Comparison of ENCODE assay signal across 8 mouse cellular contexts in genomic region chrX:53715942-53716322, GRCm38 (mm10). TPM values are rescaled to one million over a fixed set of nuclear protein-coding genes. Genes with fewer than 3 reads are reported as not detected.
A peak's percentile ranks its signal among the peaks of the same experiment; 100 is the strongest.
DNase-seq lines count a peak whose midpoint lies in the region; ATAC-seq and TF ChIP-seq lines count a peak whose summit lies in the region.

No protein-coding gene starts in this region.

- peak overlapping the region; percentile 60 for H3K4me3 ChIP-seq in gastrocnemius, adult 2 months
- H3K4me3 ChIP-seq in neural tube, embryonic 11.5 days (ENCODE audit: low read depth, low read length), result peak overlapping the region; percentile 24; the same call in 1 of the 2 replicates
- H3K4me3 ChIP-seq in limb, embryonic 14.5 days (replicated peaks; ENCODE audit: low read length), result peak overlapping the region; percentile 31; the same call in 1 of the 2 replicates
- no peak overlapping the region; the same call in 1 of the 2 replicates for H3K4me3 ChIP-seq in stomach, embryonic 16.5 days (replicated peaks; ENCODE audit: low read length)

- intact Hi-C loops in gastrocnemius, adult 2 months (cut with DNase I), result no loop called here
- intact Hi-C loops in gastrocnemius, postnatal 36 days (cut with DNase I), result no loop called here

- no peaks in the 10 kb centered on the region for H3K9me3 ChIP-seq in neural tube, embryonic 11.5 days (ENCODE audit: control insufficient read depth, low read length)
- no peaks in the 10 kb centered on the region for H3K9me3 ChIP-seq in limb, embryonic 14.5 days (ENCODE audit: control insufficient read depth, low read length)
- no peaks in the 10 kb centered on the region for H3K9me3 ChIP-seq in stomach, embryonic 16.5 days (replicated peaks; ENCODE audit: control insufficient read depth, low read length)

- no peak for TF ChIP-seq POLR2A in limb, embryonic 14.5 days (IDR thresholded peaks at IDR 0.05; ENCODE audit: borderline replicate concordance, extremely low read depth, insufficient read depth, insufficient read length)

- peak; percentile 39; the same call in 1 of the 2 replicates for ATAC-seq in neural tube, embryonic 11.5 days (ENCODE audit: insufficient read depth, low FRiP score, low TSS enrichment)
- ATAC-seq in limb, embryonic 14.5 days (ENCODE audit: low FRiP score, low read depth), result no peak
- ATAC-seq in stomach, embryonic 16.5 days (ENCODE audit: insufficient read depth, low FRiP score), result 0 out of 2 replicates have a peak, but pooled peaks have one; percentile 19

- no peaks in the 10 kb centered on the region for H3K27me3 ChIP-seq in neural tube, embryonic 11.5 days (ENCODE audit: control insufficient read depth, insufficient read depth, low read length)
- H3K27me3 ChIP-seq in limb, embryonic 14.5 days (ENCODE audit: control insufficient read depth, insufficient read depth, low read length), result no peaks in the 10 kb centered on the region
- no peaks in the 10 kb centered on the region for H3K27me3 ChIP-seq in stomach, embryonic 16.5 days (ENCODE audit: control insufficient read depth, insufficient read depth, low read length)

- H3K36me3 ChIP-seq in neural tube, embryonic 11.5 days (ENCODE audit: control insufficient read depth, insufficient read depth, low read length), result no peaks in the 10 kb centered on the region
- H3K36me3 ChIP-seq in limb, embryonic 14.5 days (ENCODE audit: control insufficient read depth, insufficient read depth, low read length), result no peaks in the 10 kb centered on the region
- no peaks in the 10 kb centered on the region for H3K36me3 ChIP-seq in stomach, embryonic 16.5 days (ENCODE audit: control insufficient read depth, insufficient read depth, low read length)

- no peak for DNase-seq in gastrocnemius, adult 2 months
- no peak for DNase-seq in gastrocnemius, postnatal 36 days
- no peak for DNase-seq in neural tube, embryonic 11.5 days (ENCODE audit: low spot score)
- no peak for DNase-seq in neural tube, embryonic 10.5 days (ENCODE audit: extremely low spot score, low spot score)
- DNase-seq in limb, embryonic 14.5 days (ENCODE audit: low spot score), result no peak
- no peak for DNase-seq in yolk sac, embryonic 10.5 days (ENCODE audit: low spot score)
- DNase-seq in thymus, postnatal 10 days (ENCODE audit: low spot score in 2 of 2), result no peak

- TF ChIP-seq CTCF in gastrocnemius, adult 2 months (IDR thresholded peaks at IDR 0.05), result no peak

- no peaks in the 10 kb centered on the region for H3K4me1 ChIP-seq in neural tube, embryonic 11.5 days (ENCODE audit: control insufficient read depth, insufficient read depth, low read length)
- H3K4me1 ChIP-seq in limb, embryonic 14.5 days (ENCODE audit: control insufficient read depth, insufficient read depth, low read length), result no peaks in the 10 kb centered on the region
- H3K4me1 ChIP-seq in stomach, embryonic 16.5 days (ENCODE audit: control insufficient read depth, insufficient read depth, low read length), result peaks cover 3% of the 10 kb centered on the region; the same call in 1 of the 2 replicates

- 63% methylated on average over 2 of the region's 2 CpGs for WGBS in neural tube, embryonic 11.5 days
- 50% methylated on average over 2 of the region's 2 CpGs for WGBS in limb, embryonic 14.5 days
- 53% methylated on average over 2 of the region's 2 CpGs for WGBS in stomach, embryonic 16.5 days

- peak overlapping the region; percentile 41 for H3K4me2 ChIP-seq in neural tube, embryonic 11.5 days (ENCODE audit: low read depth)
- H3K4me2 ChIP-seq in limb, embryonic 14.5 days (replicated peaks; ENCODE audit: low read depth, low read length, severe bottlenecking), result peak overlapping the region; percentile 45
- peak overlapping the region; percentile 49 for H3K4me2 ChIP-seq in stomach, embryonic 16.5 days (ENCODE audit: low read depth, low read length)

- no peak overlapping the region for H3K9ac ChIP-seq in neural tube, embryonic 11.5 days (ENCODE audit: low read length)
- peak overlapping the region; percentile 64 for H3K9ac ChIP-seq in limb, embryonic 14.5 days (ENCODE audit: low read depth, low read length, severe bottlenecking)
- H3K9ac ChIP-seq in stomach, embryonic 16.5 days (ENCODE audit: low read length), result no peak overlapping the region

- no peak overlapping the region for H3K27ac ChIP-seq in gastrocnemius, adult 2 months
- no peak overlapping the region for H3K27ac ChIP-seq in neural tube, embryonic 11.5 days (ENCODE audit: low read depth, low read length)
- no peak overlapping the region for H3K27ac ChIP-seq in limb, embryonic 14.5 days (replicated peaks; ENCODE audit: low read depth, low read length)
- H3K27ac ChIP-seq in stomach, embryonic 16.5 days (ENCODE audit: low read length), result no peak overlapping the region

RNA-seq across cellular contexts. Expression of gene 4930502E18Rik, which starts 8.7 kb away (rescaled TPM):
- total RNA-seq in gastrocnemius, adult 2 months (2021), result not detected
- not detected for total RNA-seq in gastrocnemius, postnatal 36 days (2021)
- polyA plus RNA-seq in neural tube, embryonic 11.5 days (2014; fragmentation: Nextera tagmentation; extraction: Ambion mirVana), result 0.37 and 0.50 TPM in 2 replicates
- polyA plus RNA-seq in limb, embryonic 14.5 days (2012; rRNA removed), result 0.17 and 0.31 TPM in 2 replicates
- polyA plus RNA-seq in limb, embryonic 14.5 days (2014; fragmentation: Nextera tagmentation; extraction: Ambion mirVana), result 0.26 and 0.36 TPM in 2 replicates
- polyA plus RNA-seq in stomach, embryonic 16.5 days (2015; fragmentation: Nextera tagmentation; extraction: Ambion mirVana), result 0.12 TPM in 1 of 2 replicates, not detected in the other

RNA-seq across cellular contexts. Expression of gene 1700013H16Rik, which starts 41.7 kb away (rescaled TPM):
- total RNA-seq in gastrocnemius, adult 2 months (2021), result not detected
- total RNA-seq in gastrocnemius, postnatal 36 days (2021), result not detected
- polyA plus RNA-seq in neural tube, embryonic 11.5 days (2014; fragmentation: Nextera tagmentation; extraction: Ambion mirVana), result not detected in 2 replicates
- polyA plus RNA-seq in limb, embryonic 14.5 days (2012; rRNA removed), result not detected in 2 replicates
- not detected in 2 replicates for polyA plus RNA-seq in limb, embryonic 14.5 days (2014; fragmentation: Nextera tagmentation; extraction: Ambion mirVana)
- polyA plus RNA-seq in stomach, embryonic 16.5 days (2015; fragmentation: Nextera tagmentation; extraction: Ambion mirVana), result not detected in 2 replicates

RNA-seq across cellular contexts. Expression of gene Rtl8b, which starts 45.7 kb away (rescaled TPM):
- total RNA-seq in gastrocnemius, adult 2 months (2021), result 10 to 100 TPM; 45.0 to 50.7 TPM
- 10 to 100 TPM; 57.8 to 62.1 TPM for total RNA-seq in gastrocnemius, postnatal 36 days (2021)
- polyA plus RNA-seq in neural tube, embryonic 11.5 days (2014; fragmentation: Nextera tagmentation; extraction: Ambion mirVana), result 86.3 and 95.1 TPM in 2 replicates
- polyA plus RNA-seq in limb, embryonic 14.5 days (2012; rRNA removed), result 117 and 144 TPM in 2 replicates
- polyA plus RNA-seq in limb, embryonic 14.5 days (2014; fragmentation: Nextera tagmentation; extraction: Ambion mirVana), result 66.0 and 69.5 TPM in 2 replicates
- 30.5 and 35.6 TPM in 2 replicates for polyA plus RNA-seq in stomach, embryonic 16.5 days (2015; fragmentation: Nextera tagmentation; extraction: Ambion mirVana)
